Mouse (Mus musculus): ENCODE measurements at regions not wholly inside any gene's neighbourhood (a gene's known extent, or its start where the extent isn't known, plus 50 kb on each side); places are given as distances from the start of the nearest gene placed in this dataset.
"Not testable (repeated sequence)": the region's sequence is repeated elsewhere in the genome, so short reads cannot be mapped to it uniquely, and the experiment has no call there.

GRCm38 (mm10) chr2:21974599-21974998 is 252.7 kb upstream of the Myo3a start:
- intact Hi-C loops (cut with DNase I) = no loop called here

GRCm38 (mm10) chr2:21975547-21975946 is 251.8 kb upstream of the Myo3a start:
- intact Hi-C loops (cut with DNase I) = no loop called here
- DNase-seq (ENCODE audit: low spot score in 2 of 2) = no peak

More at GRCm38 (mm10) chr2:21974599-21974998, 252.7 kb upstream of the Myo3a start:
- no peak for DNase-seq (ENCODE audit: low spot score in 2 of 2)

- intact Hi-C loops (cut with DNase I) = no loop called here
Measured at GRCm38 (mm10) chr2:21976337-21976736, 251.0 kb upstream of the Myo3a start.

GRCm38 (mm10) chr2:21976831-21977230 is 250.5 kb upstream of the Myo3a start:
- no peak for DNase-seq (ENCODE audit: low spot score in 2 of 2)
- intact Hi-C loops (cut with DNase I) = no loop called here

More at GRCm38 (mm10) chr2:21976337-21976736, 251.0 kb upstream of the Myo3a start:
- DNase-seq (ENCODE audit: low spot score in 2 of 2) = no peak

- intact Hi-C loops (cut with DNase I) = no loop called here
Measured at GRCm38 (mm10) chr2:21980177-21980576, 247.1 kb upstream of the Myo3a start.

GRCm38 (mm10) chr2:22024438-22024837 is 202.9 kb upstream of the Myo3a start:
- no peak for DNase-seq (ENCODE audit: low spot score in 2 of 2)
- intact Hi-C loops (cut with DNase I) = no loop called here

More at GRCm38 (mm10) chr2:21980177-21980576, 247.1 kb upstream of the Myo3a start:
- no peak for DNase-seq (ENCODE audit: low spot score in 2 of 2)

- peak; percentile 7 to 9 for DNase-seq (ENCODE audit: low spot score in 2 of 2)
- intact Hi-C loops (cut with DNase I) = no loop called here
Measured at GRCm38 (mm10) chr2:22026794-22027193, 200.5 kb upstream of the Myo3a start.

- intact Hi-C loops (cut with DNase I) = no loop called here
- DNase-seq (ENCODE audit: low spot score in 2 of 2) = no peak
Measured at GRCm38 (mm10) chr2:22028569-22028968, 198.7 kb upstream of the Myo3a start.

- intact Hi-C loops (cut with DNase I) = no loop called here
- no peak for DNase-seq (ENCODE audit: low spot score in 2 of 2)
Measured at GRCm38 (mm10) chr2:22029022-22029803, 198.1 kb upstream of the Myo3a start.

- DNase-seq (ENCODE audit: low spot score in 2 of 2) = no peak
- intact Hi-C loops (cut with DNase I) = loop anchor here (10.0 kb wide), 1 partner anchor 595 kb away; the partner anchor contains the start of gene Gad2
Measured at GRCm38 (mm10) chr2:22029804-22030194, 197.5 kb upstream of the Myo3a start.

GRCm38 (mm10) chr2:22036841-22037240 is 190.5 kb upstream of the Myo3a start:
- no peak for DNase-seq (ENCODE audit: low spot score in 2 of 2)
- intact Hi-C loops (cut with DNase I) = loop anchor here (10.0 kb wide), 1 partner anchor 588 kb away; the partner anchor contains the start of gene Gad2

GRCm38 (mm10) chr2:22038780-22039179 is 188.5 kb upstream of the Myo3a start:
- intact Hi-C loops (cut with DNase I) = loop anchor here (10.0 kb wide), 1 partner anchor 586 kb away; the partner anchor contains the start of gene Gad2

GRCm38 (mm10) chr2:22043937-22044336 is 183.4 kb upstream of the Myo3a start:
- intact Hi-C loops (cut with DNase I); DNase-seq (ENCODE audit: low spot score in 2 of 2): not testable (repeated sequence)

More at GRCm38 (mm10) chr2:22038780-22039179, 188.5 kb upstream of the Myo3a start:
- DNase-seq (ENCODE audit: low spot score in 2 of 2) = peak; percentile 13 to 26

GRCm38 (mm10) chr2:22044949-22045348 is 182.4 kb upstream of the Myo3a start:
- intact Hi-C loops (cut with DNase I) = no loop called here

GRCm38 (mm10) chr2:22047465-22047864 is 179.8 kb upstream of the Myo3a start:
- no peak for DNase-seq (ENCODE audit: low spot score in 2 of 2)
- intact Hi-C loops (cut with DNase I) = no loop called here

More at GRCm38 (mm10) chr2:22044949-22045348, 182.4 kb upstream of the Myo3a start:
- DNase-seq (ENCODE audit: low spot score in 2 of 2) = no peak

- intact Hi-C loops (cut with DNase I) = no loop called here
Measured at GRCm38 (mm10) chr2:22066535-22066934, 160.8 kb upstream of the Myo3a start.

GRCm38 (mm10) chr2:22096848-22097247 is 130.5 kb upstream of the Myo3a start:
- no peak for DNase-seq (ENCODE audit: low spot score in 2 of 2)
- intact Hi-C loops (cut with DNase I) = no loop called here

More at GRCm38 (mm10) chr2:22066535-22066934, 160.8 kb upstream of the Myo3a start:
- DNase-seq (ENCODE audit: low spot score in 2 of 2) = no peak

- intact Hi-C loops (cut with DNase I) = no loop called here
Measured at GRCm38 (mm10) chr2:22105150-22105549, 122.2 kb upstream of the Myo3a start.

GRCm38 (mm10) chr2:22149721-22150120 is 77.6 kb upstream of the Myo3a start:
- intact Hi-C loops (cut with DNase I) = no loop called here
- no peak for DNase-seq (ENCODE audit: low spot score in 2 of 2)

More at GRCm38 (mm10) chr2:22105150-22105549, 122.2 kb upstream of the Myo3a start:
- no peak for DNase-seq (ENCODE audit: low spot score in 2 of 2)

GRCm38 (mm10) chr2:22156576-22156975 is 70.7 kb upstream of the Myo3a start:
- no peak for DNase-seq (ENCODE audit: low spot score in 2 of 2)
- intact Hi-C loops (cut with DNase I) = no loop called here

GRCm38 (mm10) chr2:22165443-22165842 is 61.9 kb upstream of the Myo3a start:
- intact Hi-C loops (cut with DNase I) = no loop called here
- no peak for DNase-seq (ENCODE audit: low spot score in 2 of 2)

Measured in left cerebral cortex, postnatal 36 days (tissue).